Comparison of ENCODE assay signal across 9 mouse cellular contexts in genomic region chr10:33703420-33703819, GRCm38 (mm10).
A peak's percentile ranks its signal among the peaks of the same experiment; 100 is the strongest.
DNase-seq lines count a peak whose midpoint lies in the region; ATAC-seq and TF ChIP-seq lines count a peak whose summit lies in the region.
"Had no signal": no experiment of that assay in that cellular context is flagged by ENCODE, and none has a peak within 500 bp of the region (broad histone marks: within the 10 kb centered on the region; RNA-seq: fewer than 3 reads in every experiment).

No protein-coding gene starts in this region.

- H3K4me1 ChIP-seq in intestine, postnatal 0 days (replicated peaks; ENCODE audit: control insufficient read depth, insufficient read depth, low read length), result no peaks in the 10 kb centered on the region
- H3K4me1 ChIP-seq in intestine, embryonic 15.5 days (replicated peaks), result no peaks in the 10 kb centered on the region
- no peaks in the 10 kb centered on the region for H3K4me1 ChIP-seq in midbrain, embryonic 11.5 days (ENCODE audit: control insufficient read depth, insufficient read depth, low read length)
- H3K4me1 ChIP-seq: embryonic facial prominence, embryonic 15.5 days had no signal

- H3K36me3 ChIP-seq in intestine, postnatal 0 days (ENCODE audit: control insufficient read depth, insufficient read depth), result no peaks in the 10 kb centered on the region
- H3K36me3 ChIP-seq in intestine, embryonic 15.5 days, result no peaks in the 10 kb centered on the region
- no peaks in the 10 kb centered on the region for H3K36me3 ChIP-seq in midbrain, embryonic 11.5 days (ENCODE audit: control insufficient read depth, insufficient read depth, low read length)
- H3K36me3 ChIP-seq: embryonic facial prominence, embryonic 15.5 days had no signal

- WGBS in intestine, postnatal 0 days, result 41% methylated on average over 3 of the region's 3 CpGs
- 38% methylated on average over 3 of the region's 3 CpGs for WGBS in intestine, embryonic 15.5 days
- 71% methylated on average over 3 of the region's 3 CpGs for WGBS in midbrain, embryonic 11.5 days

- no peaks in the 10 kb centered on the region for H3K9me3 ChIP-seq in intestine, postnatal 0 days (ENCODE audit: control insufficient read depth)
- H3K9me3 ChIP-seq in intestine, embryonic 15.5 days, result no peaks in the 10 kb centered on the region
- H3K9me3 ChIP-seq in midbrain, embryonic 11.5 days (ENCODE audit: control insufficient read depth, low read length), result no peaks in the 10 kb centered on the region
- H3K9me3 ChIP-seq: embryonic facial prominence, embryonic 15.5 days had no signal

- peak; percentile 5 for DNase-seq in Muller cell, postnatal 12 days (ENCODE audit: inconsistent ontology term)
- peak; percentile 45 to 80 for DNase-seq in kidney, postnatal 36 days
- DNase-seq in midbrain, embryonic 11.5 days (ENCODE audit: low spot score, missing footprints), result peak; percentile 91
- DNase-seq in gastrocnemius, adult 8-10 months (ENCODE audit: low spot score in 2 of 2), result no peak

- H3K9ac ChIP-seq in intestine, postnatal 0 days (ENCODE audit: low read depth, low read length), result no peak overlapping the region
- H3K9ac ChIP-seq in intestine, embryonic 15.5 days, result no peak overlapping the region
- H3K9ac ChIP-seq in midbrain, embryonic 11.5 days (ENCODE audit: low read length), result no peak overlapping the region
- H3K9ac ChIP-seq: embryonic facial prominence, embryonic 15.5 days had no signal

- peak; percentile 77 for TF ChIP-seq CTCF in intestine, postnatal 0 days (IDR thresholded peaks at IDR 0.05; ENCODE audit: low read depth)

- no peak for ATAC-seq in intestine, postnatal 0 days
- no peak for ATAC-seq in intestine, embryonic 15.5 days
- ATAC-seq in common myeloid progenitor, adult 5-6 weeks (replicated peaks; ENCODE audit: low read depth, poor library complexity, severe bottlenecking), result peak; percentile 63; the same call in 1 of the 2 replicates
- peak; percentile 40; the same call in 1 of the 2 replicates for ATAC-seq in midbrain, embryonic 11.5 days (ENCODE audit: low FRiP score)
- ATAC-seq in erythroid progenitor cell, adult 5-6 weeks (replicated peaks; ENCODE audit: low FRiP score, poor library complexity, severe bottlenecking), result no peak

- no peak overlapping the region for H3K27ac ChIP-seq in intestine, postnatal 0 days (ENCODE audit: low read depth, low read length)
- H3K27ac ChIP-seq in intestine, embryonic 15.5 days, result no peak overlapping the region
- no peak overlapping the region for H3K27ac ChIP-seq in midbrain, embryonic 11.5 days (ENCODE audit: low read depth, low read length)
- H3K27ac ChIP-seq: embryonic facial prominence, embryonic 15.5 days had no signal

- no peak overlapping the region for H3K4me3 ChIP-seq in intestine, postnatal 0 days (ENCODE audit: low read depth, low read length)
- no peak overlapping the region for H3K4me3 ChIP-seq in intestine, embryonic 15.5 days (replicated peaks)
- H3K4me3 ChIP-seq in midbrain, embryonic 11.5 days (ENCODE audit: low read depth, low read length), result no peak overlapping the region
- H3K4me3 ChIP-seq: embryonic facial prominence, embryonic 15.5 days had no signal

- no peaks in the 10 kb centered on the region for H3K27me3 ChIP-seq in intestine, postnatal 0 days (replicated peaks; ENCODE audit: control insufficient read depth, insufficient read depth, low read length)
- H3K27me3 ChIP-seq in intestine, embryonic 15.5 days (replicated peaks), result no peaks in the 10 kb centered on the region
- no peaks in the 10 kb centered on the region for H3K27me3 ChIP-seq in midbrain, embryonic 11.5 days (ENCODE audit: control insufficient read depth, insufficient read depth, low read length)
- H3K27me3 ChIP-seq: embryonic facial prominence, embryonic 15.5 days had no signal

- no peak overlapping the region for H3K4me2 ChIP-seq in intestine, postnatal 0 days (replicated peaks; ENCODE audit: low read depth)
- H3K4me2 ChIP-seq in intestine, embryonic 15.5 days (replicated peaks), result no peak overlapping the region
- H3K4me2 ChIP-seq in midbrain, embryonic 11.5 days, result no peak overlapping the region
- H3K4me2 ChIP-seq: embryonic facial prominence, embryonic 15.5 days had no signal

Comparison
In these comparisons a context has a peak if more than half of its experiments do, and no peak if none do; other contexts are left out.
1. ATAC-seq: peak in common myeloid progenitor, adult 5-6 weeks (single experiment) and midbrain, embryonic 11.5 days (single experiment); none in intestine, postnatal 0 days (single experiment), intestine, embryonic 15.5 days (single experiment) and erythroid progenitor cell, adult 5-6 weeks (single experiment).
2. DNase-seq: peak in Muller cell, postnatal 12 days (single experiment), kidney, postnatal 36 days (2 of 2) and midbrain, embryonic 11.5 days (single experiment); none in gastrocnemius, adult 8-10 months (0 of 2).